Mouse (Mus musculus) thymus, adult 2 months (tissue): ENCODE measurements at regions not wholly inside any gene's neighbourhood (a gene's known extent, or its start where the extent isn't known, plus 50 kb on each side); places are given as distances from the start of the nearest gene placed in this dataset.

Source experiments
- CTCF ChIP-seq: fragments of 200-500 bp; IDR thresholded peaks from 2 replicates; pipeline ENCODE4 v1.5.1; 2012; ENCODE audit warnings: mild to moderate bottlenecking, control low read depth, low read length, moderate library complexity, borderline replicate concordance; ENCODE audit not compliant: control insufficient read depth, poor library complexity, insufficient read depth; ENCODE audit errors: extremely low read depth
- POLR2A ChIP-seq: fragments of 200-500 bp; IDR thresholded peaks from 2 replicates; pipeline ENCODE4 v1.6.1; 2012; ENCODE audit warnings: mild to moderate bottlenecking, low read length, control low read depth, moderate library complexity; ENCODE audit not compliant: control insufficient read depth, poor library complexity, insufficient read depth; ENCODE audit errors: extremely low read depth

GRCm38 (mm10) chr6:51010536-51010935, 356.3 kb upstream of the Npvf start:
- TF ChIP-seq POLR2A = no peak
- no peak for TF ChIP-seq CTCF
